Mouse (Mus musculus): ENCODE results near the gene Eno3. TPM values are rescaled to one million over a fixed set of nuclear protein-coding genes. Genes with fewer than 3 reads are reported as not detected.

The Eno3 gene
- total RNA-seq, 2 experiments from 2014 or later: 8.3 to 8.6 TPM

DNA sequence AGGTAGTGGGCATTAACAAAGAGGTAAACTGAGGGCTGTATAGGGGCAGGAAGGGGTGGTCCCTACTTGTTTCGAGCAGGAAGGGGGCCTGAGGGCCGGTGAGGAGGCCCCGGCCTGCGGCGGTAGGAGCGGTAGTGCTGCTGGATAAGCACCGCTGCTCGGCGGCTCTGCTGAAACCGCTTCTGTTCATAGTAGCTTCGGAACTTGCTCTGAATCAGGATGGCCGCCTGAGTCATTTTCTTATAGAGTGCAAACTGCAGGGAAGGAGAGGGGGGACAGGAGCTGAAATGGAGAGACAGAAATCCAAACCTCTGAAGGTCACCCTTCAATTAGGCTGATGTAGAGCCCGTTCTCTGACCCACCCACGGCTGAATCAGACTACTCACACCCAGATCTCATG is 13.5 kb downstream of the Eno3 start:
- DNase-seq (ENCODE audit: low spot score in 2 of 2): no peak
- intact Hi-C loops (cut with DNase I): no loop called here

DNA sequence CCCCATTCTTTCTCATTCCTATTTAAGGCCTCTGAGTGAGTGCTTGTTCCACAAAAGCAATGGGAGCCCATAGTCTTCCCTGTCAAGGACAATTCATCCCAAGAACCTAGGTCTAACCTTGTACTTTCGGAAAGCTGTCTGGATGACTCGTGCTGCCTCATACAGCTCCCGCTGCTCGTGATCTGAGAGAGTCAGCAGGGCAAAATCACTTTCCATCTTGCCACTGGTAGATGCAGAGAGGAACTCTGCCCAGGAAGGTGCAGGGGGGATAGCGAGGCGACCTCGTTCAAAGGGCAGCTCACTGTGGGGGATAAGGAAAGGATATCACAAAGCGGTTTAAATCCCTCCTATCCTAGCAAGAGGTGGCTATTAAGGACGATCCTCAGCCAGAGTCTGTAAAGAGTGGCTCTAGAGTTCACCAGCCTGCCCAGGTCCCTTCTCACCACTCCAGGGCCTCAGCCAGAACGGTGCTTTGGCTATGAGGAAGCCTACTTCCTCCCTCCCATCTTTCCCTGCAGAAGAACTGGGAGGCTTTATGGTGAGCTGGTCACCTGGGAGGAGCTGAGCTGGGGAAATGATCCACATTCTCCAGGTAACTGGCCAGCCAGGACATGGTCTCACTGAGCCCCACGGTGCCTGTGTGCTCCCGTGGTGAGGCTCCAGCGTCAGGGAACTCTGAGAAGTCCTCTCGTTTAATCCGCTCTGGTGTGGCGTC is 14.5 kb downstream of the Eno3 start:
- DNase-seq (ENCODE audit: low spot score in 2 of 2): no peak
- intact Hi-C loops (cut with DNase I): no loop called here

DNA sequence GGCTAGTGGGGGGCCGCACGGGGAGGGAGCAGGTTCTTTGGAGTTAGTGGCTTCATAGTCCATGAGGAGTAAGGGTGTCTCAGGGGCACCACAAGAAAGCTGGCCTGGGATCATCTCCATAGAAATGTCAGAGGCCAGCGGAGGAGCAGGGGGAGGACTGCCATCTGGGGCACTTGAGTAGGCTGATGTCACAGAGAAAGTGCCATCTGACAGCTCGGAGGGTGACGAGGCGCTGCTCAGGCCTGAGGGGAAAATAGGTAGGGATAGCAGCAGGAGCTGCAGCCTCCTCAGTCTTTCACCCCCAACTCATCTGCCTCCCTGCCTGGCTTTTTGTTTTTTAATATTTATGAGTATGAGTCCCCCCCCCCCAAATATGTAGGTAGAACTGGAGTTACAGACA is 17.0 kb downstream of the Eno3 start:
- intact Hi-C loops (cut with DNase I): no loop called here
- no peak for DNase-seq (ENCODE audit: low spot score in 2 of 2)

DNA sequence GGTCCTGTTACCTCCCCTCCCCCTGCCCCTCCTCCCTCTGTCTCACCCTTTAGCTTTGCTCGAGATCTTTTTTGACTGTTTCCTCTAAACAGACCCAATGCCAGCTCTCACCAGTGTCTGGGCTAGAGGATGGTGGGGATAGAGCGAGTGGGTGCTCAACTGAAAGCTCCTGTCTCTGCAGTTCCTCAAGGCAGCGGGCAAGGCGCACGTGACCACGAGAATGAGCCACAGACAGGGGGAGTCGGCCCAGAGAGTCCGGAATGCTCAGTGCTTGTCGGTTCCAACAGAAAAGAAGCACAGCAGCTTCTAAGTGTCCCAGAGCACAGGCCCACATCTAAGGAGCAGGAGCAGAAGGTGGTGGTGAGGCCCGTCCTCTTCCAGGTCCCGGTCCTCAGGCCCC is 17.5 kb downstream of the Eno3 start:
- peak in 1 of 2 experiments; percentile 35 for DNase-seq (ENCODE audit: low spot score in 2 of 2)
- intact Hi-C loops (cut with DNase I): no loop called here

DNA sequence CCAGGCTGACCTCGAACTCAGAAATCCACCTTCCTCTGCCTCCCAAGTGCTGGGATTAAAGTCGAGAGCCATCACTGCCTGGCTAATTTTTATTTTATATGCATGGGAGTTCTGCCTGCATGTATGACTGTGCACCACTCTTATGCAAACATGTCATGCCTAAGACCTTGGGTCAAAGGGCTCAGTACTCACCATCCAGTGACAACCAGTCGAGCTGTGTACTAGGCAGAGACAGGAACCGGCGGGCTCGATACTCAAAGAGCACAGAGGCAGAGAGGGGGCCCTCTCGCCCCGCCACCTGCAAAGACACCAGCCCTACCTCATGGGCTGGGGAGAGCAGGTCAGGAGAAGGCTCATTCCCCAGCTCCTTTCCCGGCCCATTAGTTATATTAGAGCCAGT is 21.1 kb downstream of the Eno3 start:
- intact Hi-C loops (cut with DNase I): no loop called here
- no peak for DNase-seq (ENCODE audit: low spot score in 2 of 2)

DNA sequence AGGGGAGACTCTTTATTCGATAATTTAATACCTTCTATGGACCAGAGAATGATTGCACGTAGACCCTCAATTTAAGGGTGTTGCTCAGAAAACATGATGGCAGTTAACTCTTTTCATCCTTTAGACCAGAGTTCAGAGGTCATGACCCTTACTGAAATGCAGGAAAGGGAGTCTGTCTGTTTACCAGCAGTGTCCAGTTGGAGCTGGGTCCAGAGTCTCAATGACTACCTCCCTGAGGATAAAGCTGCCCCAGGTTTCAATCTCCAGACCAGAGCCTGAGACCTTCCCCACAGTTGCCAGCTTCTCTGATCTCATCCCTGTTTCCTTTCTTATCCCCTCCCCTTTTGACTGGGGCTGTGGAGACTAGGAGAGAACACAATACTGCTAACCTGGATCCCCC is 21.6 kb downstream of the Eno3 start:
- intact Hi-C loops (cut with DNase I): no loop called here

DNA sequence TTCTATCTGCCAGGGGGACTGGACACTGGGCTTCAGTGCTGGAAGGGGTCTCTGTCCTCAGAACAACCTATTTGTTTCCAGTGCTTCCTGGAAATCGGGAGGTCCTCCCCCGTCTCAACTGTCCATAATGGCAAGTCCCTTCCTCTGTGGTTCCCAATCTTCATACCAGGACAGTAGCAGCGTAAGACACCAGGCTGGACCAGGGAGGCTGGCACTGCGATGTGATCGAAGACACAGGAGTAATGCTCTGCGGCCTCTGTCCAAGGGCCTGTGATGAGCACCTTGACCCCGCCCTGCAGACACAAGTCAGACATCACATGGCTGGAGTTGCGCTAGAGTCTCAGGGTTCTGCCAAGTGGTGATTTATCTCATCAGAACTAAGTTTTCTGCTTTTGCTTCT is 22.4 kb downstream of the Eno3 start:
- intact Hi-C loops (cut with DNase I): no loop called here
- no peak for DNase-seq (ENCODE audit: low spot score in 2 of 2)

More for the DNA sequence above, 21.6 kb downstream of the Eno3 start:
- no peak for DNase-seq (ENCODE audit: low spot score in 2 of 2)

DNA sequence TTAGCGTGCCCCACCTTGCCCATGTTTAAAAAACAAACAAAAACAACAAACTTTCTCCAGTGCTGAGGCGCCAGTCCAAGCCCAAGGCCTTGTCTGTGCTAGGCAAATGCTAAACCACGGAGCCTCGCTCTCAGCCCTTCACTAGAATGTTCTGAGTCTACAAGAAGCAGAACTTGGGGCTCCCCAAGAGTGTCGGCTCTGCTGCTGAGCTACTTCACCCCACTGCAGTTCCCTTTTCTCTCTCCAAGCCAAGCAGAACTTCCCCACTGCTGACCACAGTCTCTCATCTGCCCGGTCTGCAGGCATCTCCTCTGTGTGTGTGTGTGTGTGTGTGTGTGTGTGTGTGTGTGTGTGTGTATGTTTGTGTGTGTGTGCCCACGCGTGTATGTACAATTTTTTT is 22.9 kb downstream of the Eno3 start:
- intact Hi-C loops (cut with DNase I): loop anchor here (5.0 kb wide), 1 partner anchor 77 kb away; no protein-coding TSS in a partner anchor

DNA sequence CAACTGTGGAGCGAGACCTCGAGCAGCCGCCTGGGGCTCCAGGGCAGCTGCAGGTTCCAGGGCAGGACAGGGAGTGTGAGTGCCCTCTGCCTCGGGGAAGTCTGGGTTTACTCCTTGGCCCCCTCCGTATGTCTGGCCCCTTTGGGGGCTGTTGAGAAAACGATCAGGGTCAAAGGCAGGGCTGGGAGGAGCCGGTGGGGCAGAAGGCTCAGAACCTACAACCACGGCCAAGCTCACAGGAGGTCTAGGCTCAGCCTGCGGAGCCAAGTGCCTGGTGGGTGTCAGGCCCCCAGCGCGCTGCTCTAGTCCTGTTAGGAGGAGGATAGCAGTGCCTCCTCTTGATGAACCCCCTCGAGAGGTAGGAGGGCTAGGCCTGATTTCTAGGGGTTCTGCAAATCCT is 24.2 kb downstream of the Eno3 start:
- no peak for DNase-seq (ENCODE audit: low spot score in 2 of 2)
- intact Hi-C loops (cut with DNase I): loop anchor here (5.0 kb wide), 1 partner anchor 76 kb away; no protein-coding TSS in a partner anchor

More for the DNA sequence above, 22.9 kb downstream of the Eno3 start:
- peak; percentile 31 to 44 for DNase-seq (ENCODE audit: low spot score in 2 of 2)

DNA sequence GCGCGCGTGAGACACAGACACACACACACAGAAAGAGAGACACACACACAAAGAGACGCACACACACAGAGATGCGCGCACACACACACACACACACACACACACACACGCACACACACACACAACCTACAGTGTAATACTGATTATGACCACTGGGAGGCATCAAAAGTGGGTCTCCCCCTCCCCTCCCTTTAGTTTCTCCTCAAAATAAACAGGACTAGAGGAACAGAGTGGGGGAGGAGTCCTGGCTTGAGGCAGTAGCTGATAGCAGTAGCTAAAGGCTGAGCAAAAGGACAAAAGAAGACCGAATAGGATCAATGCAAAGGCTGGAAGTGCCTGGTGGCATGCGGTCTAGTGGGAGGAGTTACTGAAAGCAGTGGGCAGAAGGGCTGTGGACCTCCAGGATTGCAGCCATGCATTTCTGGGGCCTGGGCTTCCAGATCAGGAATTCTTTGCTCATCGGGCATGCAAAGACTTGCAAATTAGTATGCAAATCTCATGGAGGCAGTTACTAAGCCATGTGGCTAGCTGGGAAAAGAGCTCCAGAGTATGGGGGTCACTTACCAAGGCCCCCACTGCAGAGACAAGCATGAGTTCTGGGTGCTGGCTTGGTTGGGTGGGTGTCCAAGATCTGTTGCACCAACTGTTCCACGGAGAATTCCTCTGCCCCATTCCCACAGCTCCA is 25.0 kb downstream of the Eno3 start:
- intact Hi-C loops (cut with DNase I): loop anchor here (5.0 kb wide), 1 partner anchor 75 kb away; no protein-coding TSS in a partner anchor
- peak; percentile 64 to 93 for DNase-seq (ENCODE audit: low spot score in 2 of 2)

DNA sequence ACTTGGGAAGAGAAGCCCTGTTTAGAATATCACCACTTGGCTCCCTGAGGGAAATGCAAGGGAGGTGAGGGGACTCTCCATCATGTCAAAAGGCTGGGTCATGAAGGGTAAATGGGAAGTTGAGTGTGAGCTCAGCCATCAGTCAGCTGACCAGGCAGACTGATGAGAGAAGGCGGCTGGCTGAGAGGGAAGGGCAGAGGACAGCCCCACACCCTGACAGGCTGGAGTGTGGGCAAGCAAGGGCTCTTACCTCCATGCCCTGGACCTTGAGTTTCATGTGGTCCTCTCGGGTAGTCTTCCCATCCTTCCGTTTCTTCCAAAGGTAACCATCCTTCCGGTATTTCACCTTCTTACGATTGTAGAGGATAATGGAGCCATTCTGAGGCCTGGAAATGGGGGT is 26.6 kb downstream of the Eno3 start:
- no peak for DNase-seq (ENCODE audit: low spot score in 2 of 2)
- intact Hi-C loops (cut with DNase I): loop anchor here (5.0 kb wide), 1 partner anchor 74 kb away; no protein-coding TSS in a partner anchor

DNA sequence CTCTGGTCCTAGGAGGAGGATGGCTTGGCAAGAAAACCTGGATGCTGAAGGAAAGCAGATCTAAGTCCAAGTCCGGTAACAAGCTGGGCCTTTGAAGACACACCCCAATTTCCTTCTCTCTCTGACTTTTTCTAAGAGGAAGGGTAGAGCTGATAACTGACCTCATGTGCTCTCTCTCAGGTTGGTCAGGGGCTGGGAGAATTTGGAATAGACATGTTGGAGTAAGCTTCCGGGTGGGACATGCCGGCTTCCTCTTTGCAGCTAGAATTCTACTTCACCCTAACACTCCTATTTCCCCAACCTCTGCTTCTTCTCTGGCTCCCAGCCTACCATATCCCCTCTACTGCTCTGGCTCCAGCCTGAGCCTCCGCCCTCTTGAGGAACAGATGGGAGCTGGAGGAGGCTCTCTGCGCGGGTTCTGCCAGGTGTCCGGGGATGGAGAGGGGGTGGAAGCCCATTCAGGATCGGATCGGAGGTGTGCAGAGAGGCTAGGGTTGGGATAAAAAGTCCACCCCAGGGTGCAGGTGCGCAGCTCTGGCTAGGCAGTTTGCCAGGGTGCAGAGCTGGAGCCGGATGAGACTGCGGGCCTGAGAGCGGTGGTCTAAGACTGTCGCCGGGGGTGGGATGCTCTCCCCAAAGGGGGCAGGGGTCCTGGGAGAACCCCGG is 30.0 kb downstream of the Eno3 start:
- intact Hi-C loops (cut with DNase I): loop anchor here (5.0 kb wide), 1 partner anchor 45 kb away; no protein-coding TSS in a partner anchor

DNA sequence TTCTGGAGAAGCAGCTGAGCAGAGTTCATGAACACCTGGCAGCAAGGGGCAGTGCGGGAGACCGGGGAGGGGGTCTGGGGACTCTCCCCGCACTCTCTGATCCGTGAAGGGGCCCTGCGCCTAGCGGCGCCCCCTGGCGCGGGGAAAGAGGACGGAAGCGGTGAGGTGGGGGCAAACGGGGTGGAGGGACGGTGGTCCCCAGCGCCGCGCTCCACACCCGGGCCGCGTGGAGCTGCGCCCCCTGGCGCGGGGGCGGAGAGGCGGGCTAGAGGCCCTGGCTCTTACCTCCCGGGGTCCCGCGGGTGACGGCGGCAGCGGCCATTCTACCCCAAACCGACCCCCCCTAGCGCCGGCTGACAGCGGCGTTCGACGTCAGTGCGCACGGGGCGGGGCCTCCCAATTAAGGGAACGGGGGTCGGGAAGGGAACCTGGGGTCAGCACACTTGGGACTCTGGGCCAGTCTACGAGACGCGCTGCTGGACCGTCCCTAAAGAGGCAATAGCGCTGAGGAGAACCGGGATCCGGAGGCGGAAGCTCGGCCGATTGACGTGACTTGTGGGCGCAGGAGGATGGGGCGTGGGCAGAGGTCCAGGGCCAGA is 30.7 kb downstream of the Eno3 start, which contains the start of gene Camta2:
TSS of gene Camta2 (minus strand) at position 505 of the 599 bp plus-strand sequence.
- peak; percentile 76 to 84 for DNase-seq (ENCODE audit: low spot score in 2 of 2)
- intact Hi-C loops (cut with DNase I): loop anchor here (5.0 kb wide), 1 partner anchor 45 kb away; no protein-coding TSS in a partner anchor

More for the DNA sequence above, 30.0 kb downstream of the Eno3 start:
- peak; percentile 61 to 65 for DNase-seq (ENCODE audit: low spot score in 2 of 2)

DNA sequence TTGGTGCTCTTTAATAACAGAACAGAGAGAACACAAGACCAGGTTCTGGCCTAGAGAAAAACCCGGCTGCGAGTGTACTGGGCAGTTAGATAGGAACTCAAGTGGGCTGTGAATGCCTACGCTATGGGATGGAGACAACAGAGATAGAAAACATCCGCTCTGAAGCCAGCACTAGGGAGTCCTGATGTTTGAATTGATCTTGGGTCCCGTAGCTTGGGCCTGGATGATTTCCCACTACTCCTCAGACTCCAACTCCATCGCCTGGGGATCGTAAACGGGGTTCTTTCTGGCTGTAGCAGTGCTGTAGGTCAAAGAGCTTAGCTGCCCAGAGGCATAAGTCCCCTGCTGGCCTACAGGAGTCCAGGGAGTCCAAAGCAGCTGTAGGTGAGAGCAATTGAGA is 31.4 kb downstream of the Eno3 start:
- no peak for DNase-seq (ENCODE audit: low spot score in 2 of 2)
- intact Hi-C loops (cut with DNase I): loop anchor here (5.0 kb wide), 1 partner anchor 44 kb away; no protein-coding TSS in a partner anchor

DNA sequence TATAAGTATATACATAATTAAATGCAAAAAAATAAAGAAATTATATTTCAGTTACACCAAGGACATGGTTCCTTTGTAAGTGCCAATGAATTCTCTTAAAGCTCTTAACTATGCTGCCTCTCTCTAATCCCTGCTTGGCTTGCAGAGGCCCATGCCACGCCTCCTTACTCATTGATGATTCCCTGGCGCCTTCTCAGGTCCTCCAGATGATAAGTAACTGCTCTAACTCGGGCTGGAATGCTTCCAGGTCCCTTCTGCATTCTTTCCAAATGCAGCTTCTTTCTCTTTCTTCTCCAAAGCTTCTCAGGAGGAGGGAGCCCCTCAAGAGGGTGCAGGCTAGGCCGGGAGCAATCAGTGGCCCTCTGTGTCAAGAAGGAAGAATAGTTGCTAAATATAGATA is 32.6 kb downstream of the Eno3 start:
- intact Hi-C loops (cut with DNase I): loop anchor here (5.0 kb wide), 1 partner anchor 43 kb away; no protein-coding TSS in a partner anchor

DNA sequence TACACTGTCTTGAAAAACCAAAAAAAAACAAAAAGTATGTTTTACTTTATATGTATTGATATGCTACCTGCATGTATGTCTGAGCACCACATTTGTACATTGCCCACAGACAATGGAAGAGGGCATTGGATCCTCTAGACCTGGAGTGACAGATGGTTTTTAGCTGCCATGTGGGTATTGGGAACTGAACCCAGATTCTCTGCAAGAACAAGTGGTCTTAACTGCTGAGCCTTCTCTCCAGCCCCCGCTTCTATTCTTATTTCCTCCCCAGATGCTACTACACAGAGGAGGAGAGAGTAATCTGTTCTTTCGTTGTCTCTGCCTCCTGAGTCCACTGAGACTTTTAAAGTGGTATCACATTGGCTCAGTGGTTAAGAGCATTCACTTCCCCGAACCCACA is 36.5 kb downstream of the Eno3 start:
- DNase-seq (ENCODE audit: low spot score in 2 of 2): no peak
- intact Hi-C loops (cut with DNase I): no loop called here

More for the DNA sequence above, 32.6 kb downstream of the Eno3 start:
- DNase-seq (ENCODE audit: low spot score in 2 of 2): no peak

DNA sequence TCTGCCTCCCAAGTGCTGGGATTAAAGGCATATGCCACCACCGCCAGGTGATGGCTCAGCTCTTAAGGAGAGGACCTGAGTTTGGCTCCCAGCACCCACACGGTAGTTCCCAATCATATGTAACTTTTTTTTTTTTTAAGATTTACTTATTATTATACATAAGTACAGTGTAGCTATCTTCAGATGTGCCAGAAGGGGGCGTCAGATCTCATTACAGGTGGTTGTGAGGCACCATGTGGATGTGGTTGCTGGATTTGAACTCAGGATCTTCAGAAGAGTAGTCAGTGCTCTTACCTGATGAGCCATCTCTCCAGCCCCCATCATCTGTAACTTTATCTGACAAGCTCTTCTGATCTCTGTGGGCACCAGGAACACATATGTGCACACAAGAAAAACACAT is 40.4 kb downstream of the Eno3 start:
- intact Hi-C loops (cut with DNase I): no loop called here

DNA sequence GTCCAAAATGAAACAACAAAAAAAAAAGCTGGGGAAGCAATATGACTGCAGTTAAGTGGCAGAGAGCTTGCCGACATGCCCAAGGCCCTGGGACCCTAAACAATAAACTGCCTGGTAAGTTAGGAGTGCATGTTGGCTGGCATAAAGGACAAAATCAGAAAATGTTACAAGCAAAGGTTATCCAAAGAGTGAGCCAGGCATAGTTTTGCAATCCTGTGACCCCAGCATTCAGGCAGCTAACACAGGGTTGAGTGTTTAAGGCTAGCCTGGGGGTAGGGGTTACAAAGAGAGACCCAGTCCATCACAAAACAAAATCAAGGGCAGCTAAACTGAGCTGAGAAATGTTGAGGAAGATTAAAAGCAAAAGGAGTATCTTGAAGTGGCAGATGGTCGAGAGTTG is 42.0 kb downstream of the Eno3 start:
- DNase-seq (ENCODE audit: low spot score in 2 of 2): no peak
- intact Hi-C loops (cut with DNase I): no loop called here

More for the DNA sequence above, 40.4 kb downstream of the Eno3 start:
- no peak for DNase-seq (ENCODE audit: low spot score in 2 of 2)

DNA sequence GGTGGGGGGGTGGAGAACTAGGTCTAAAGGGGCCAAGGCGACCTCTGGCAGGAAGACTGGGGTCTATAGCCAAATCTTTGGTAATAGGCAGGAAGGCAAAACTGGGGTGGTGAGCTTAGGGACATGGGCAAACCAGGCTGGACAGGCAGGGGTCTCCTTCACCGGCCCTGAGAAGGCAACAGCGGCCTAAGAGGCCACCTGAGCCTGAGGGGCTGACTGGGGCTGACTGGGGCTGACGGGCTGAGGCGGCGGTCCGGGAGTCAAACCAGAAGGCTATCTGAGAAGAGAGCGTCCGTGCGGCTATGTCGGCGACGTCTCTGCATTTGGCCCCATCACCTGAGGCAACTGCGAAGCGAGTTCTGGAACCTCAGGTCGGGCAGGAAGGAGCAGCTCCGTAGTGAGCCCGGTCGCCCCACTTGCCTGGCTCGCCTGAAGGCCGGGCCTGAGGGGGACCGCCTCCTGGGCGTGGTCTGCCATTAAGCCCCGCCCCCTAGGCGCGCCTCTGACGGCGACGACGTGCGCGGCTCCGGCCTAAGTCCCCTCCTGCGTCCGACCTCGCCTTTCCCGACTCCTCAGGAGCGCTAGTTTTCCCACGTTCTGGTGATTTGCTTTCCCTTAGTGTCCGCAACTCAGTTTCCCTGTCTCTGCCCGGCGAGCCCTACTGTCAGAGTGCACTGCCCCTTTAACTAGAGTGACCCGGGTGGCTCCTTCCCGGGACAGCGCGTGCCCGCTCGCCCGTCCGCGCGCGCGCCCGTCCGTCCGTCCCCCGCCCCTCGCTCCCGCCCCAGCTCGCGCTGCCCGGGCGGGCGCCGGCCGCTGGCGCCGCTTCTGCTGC is 42.9 kb downstream of the Eno3 start, which contains the start of the genes Inca1 and Kif1c:
TSS of gene Inca1 (minus strand) at position 434 of the 835 bp plus-strand sequence.
TSS of gene Kif1c (plus strand) at position 827 of the 835 bp plus-strand sequence.
- peak; percentile 94 to 95 for DNase-seq (ENCODE audit: low spot score in 2 of 2)
- intact Hi-C loops (cut with DNase I): no loop called here

Data from left cerebral cortex, postnatal 14 days (tissue).